Mouse (Mus musculus) right cerebral cortex, adult 18-20 months (tissue): ENCODE measurements around the gene Adam12.

Experiments used
- DNase-seq: peaks from one replicate; pipeline ENCODE4 v3.0.0; 2022; ENCODE audit warnings: mixed read lengths

Adam12 gene

DNA sequence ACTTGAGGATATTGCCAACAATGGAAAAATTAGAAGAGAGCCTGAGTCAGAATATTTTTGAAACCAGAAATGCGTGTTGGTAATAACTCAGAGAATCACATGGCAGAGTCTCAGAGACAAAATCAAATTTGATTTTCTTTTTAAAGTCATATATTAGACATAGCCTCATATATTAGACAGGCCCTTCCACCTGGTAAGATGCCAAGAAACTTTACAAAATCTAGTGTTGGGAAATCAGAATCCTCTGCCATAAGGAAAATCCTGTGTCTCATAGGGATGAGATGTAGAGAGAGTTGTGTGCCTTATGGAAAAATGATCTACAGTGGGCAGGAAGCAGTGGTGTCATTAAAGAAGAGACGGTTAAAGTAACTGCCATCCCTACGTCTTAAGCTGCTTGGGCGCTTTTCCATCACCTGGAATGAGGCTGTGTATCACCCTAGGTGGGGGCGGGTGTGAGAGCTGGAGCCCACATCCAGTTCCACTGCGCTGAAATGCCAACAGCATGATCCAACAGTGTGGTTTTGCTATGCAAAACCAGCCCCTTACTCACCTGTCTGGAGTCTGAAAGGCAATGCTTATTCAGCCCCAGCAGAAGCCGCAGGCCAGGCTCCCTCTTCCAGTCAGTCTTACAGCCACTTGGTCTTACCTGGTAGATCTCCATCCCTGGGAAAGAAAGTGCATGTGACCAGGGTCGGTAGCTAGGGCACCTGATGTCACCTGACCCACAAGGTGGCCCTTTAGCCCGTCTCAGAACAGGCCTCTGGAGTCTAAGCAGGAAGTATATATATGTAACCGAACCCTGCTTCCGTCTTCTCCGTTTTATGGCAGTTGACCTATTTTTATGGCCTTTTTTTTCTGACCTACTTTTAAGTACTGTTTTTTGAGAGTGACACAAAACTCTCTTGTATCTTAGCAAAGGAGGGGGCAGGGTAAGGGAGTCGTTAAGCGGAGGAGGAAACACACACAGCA lies at the start of gene Adam12:
Gene Adam12 (minus strand): TSS at position 769 of the 969 bp plus-strand sequence.
- DNase-seq, result no peak

DNA sequence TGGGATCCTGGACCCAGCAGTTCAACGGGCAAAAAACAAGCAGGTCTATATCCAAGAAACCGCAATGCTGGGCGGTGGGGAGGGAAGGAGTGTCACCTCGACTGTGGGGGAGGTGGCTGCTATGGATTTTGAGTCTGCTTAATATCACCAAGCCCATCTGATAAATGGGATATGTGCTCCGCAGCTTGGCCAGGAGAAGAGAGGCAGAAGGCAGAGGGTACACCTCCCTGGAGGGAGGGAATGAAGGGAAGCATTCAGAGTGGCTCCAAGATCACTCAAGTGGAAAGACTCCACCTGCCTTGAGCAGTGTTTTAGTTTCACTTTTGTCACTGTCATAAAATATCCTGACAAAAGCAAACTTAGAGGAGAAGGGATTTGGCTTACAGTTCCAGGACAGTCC lies 41.0 kb upstream of the Adam12 start:
- no peak for DNase-seq

DNA sequence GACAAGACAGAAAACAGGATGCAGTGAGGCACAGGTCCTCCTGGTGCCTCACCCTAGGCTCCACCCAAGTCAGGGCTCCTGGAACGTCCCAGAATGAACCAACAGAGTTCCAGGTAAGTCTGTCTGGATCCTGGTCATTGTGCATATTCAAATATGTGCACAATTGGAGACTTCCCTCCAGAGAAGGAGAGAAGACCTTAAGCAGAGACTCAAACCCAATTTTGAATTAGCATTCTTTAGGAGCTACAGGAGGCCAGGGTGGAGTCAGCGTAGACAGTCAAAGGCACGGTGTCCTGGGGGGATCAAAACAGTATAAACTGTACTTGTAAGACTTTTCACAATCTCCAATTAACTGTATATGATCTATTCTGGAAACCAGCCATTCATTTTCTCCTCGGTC lies 40.5 kb upstream of the Adam12 start:
- DNase-seq, result no peak

DNA sequence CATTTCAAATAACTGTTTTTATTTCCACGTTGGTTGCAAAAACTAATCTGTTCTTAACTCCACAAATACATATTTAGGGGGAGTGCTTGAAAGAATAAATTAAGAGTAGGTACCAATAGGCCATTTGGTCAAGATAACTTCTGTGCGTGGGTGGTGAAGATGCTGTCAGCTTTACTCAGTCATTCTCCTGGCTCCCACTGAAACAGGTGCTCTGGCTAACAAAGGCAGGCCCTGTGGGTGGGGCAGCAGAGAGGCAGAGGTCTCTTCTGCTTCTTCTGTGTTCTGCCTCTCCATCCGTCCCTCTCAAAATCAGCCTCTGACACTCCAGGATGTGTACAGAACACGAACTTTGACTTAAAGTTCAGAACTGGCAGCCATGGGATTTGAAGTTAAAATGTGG lies 33.8 kb upstream of the Adam12 start:
- DNase-seq, result no peak

DNA sequence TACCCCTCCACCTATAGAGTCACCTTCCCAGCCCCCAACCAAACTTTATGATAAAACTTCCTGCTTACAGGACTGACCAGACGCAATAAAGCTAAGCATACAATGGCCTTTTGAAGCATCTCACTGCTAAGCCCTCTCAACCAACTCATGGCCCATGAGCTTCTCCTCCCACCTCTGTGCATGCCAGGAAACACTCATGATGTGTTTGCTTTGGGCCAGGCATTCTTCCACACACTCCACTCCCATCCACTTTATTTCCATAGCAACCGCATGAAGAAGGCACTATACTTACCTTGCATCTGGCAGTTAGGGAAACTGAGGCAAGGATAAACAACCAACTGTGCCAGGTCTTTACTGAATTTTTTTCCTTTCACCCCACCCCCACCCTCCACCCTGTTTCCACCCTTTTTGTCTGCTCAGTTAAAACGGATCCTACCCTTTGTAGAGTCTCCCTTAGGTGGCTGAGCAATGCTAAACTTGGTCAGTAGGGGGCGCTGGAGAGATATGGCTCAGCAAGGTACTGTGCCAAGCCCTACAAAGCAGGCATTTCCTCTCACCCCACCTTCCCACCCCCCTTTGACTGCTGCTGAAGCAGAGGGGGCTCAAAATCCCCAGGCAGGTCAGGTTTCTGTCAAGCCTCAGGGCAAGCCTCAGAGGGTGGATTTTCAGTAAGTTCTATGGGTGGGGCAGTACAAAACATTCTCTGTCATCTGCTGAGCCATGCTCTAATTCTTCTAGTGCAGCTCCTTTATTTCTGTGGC lies 31.4 kb upstream of the Adam12 start:
- DNase-seq, result peak; percentile 55

DNA sequence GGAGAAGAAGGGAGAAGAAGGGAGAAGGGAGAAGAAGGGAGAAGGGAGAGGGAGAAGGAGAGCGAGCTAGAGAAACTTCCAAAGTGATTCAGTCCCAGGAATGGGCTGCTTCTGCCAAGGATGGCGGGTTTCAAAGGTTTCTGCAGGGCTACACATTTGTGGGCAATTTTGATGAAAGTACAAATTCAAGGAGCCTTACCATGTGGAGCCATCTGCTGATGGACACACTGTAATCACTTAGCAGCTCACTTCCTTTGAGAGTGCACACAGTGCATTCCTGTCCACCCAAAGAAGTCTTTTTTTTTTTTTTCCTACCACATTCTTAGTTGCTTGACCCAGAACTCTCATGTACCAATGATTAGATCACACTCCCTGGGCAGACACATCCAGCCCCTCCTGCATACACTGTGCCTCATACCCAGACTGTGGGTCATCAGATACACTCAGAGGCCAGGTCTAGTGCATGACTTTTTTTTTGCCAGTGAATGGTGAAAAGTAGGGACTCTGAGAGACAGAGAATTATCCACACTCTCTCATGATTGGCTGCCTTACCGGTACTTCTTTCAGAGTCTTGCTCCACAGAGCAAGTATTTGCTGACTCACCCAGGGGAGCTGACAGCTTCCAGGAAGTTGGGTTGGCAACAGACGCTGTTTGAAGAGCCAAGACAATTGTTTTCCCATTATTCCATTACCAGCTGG lies 29.2 kb upstream of the Adam12 start:
- peak; percentile 11 for DNase-seq

DNA sequence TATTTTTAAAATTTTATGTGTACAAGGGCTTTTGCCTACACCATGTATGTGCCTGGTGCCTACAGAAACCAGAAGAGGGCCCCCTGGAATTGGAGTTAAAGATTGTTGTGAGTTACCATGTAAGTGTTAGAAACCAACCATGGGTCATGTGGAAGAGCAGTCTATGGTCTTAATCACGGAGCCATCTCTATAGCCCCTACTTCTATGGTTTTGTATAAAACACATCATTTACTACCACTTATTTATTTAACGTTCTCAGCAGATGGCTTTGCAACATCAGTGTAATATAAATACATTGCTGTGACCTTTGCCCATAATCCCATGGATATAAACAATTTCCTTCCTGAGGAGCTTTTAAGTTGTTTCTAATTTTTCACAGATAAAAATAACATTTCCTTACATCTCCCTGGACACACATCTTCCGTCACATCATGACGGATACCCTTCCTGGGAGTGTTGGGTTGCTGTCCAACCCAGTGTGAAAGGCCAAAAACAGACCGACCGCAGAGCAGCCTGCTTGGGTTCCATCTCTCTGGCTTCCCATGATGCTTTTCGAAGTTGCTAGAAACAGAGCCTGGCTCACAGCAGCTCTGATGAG lies 18.4 kb upstream of the Adam12 start:
- no peak for DNase-seq

DNA sequence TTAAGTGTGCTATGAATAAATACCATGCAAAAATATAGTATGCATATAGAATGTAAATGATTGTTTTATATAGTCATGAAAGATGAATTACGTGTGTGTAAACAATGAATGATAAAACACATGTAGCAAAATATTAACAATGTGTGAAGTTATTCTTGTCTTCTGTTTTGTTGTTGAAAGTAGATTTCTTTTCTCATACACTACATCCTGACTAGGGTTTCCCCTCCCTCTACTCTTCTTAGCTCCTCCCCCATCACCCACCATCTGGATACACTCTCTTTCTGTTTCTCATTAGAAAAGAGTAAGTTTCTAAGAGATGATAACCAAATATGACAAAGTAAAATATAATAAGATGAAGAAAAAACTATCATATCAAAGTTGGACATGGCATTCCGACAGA lies 16.1 kb upstream of the Adam12 start:
- DNase-seq, result no peak

DNA sequence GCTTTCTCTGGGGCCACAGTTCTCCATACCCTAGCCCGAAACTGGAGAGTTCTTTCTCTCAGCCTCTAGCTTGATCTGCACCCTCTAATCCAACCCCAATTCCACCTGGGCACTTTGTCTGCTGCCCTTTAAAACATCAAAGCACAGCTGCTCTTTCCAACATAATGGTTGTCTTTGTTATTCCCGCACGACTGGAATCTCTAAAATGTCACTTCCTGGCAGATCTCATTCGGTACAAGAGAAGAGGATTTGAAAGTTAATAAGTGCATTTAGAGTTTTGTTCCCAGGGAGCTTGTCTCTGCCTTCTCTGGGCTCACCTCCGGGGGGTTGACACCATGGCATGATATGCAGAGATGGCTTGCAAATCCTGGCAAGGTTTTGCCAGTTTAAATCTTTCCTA lies 14.7 kb upstream of the Adam12 start:
- DNase-seq, result no peak

DNA sequence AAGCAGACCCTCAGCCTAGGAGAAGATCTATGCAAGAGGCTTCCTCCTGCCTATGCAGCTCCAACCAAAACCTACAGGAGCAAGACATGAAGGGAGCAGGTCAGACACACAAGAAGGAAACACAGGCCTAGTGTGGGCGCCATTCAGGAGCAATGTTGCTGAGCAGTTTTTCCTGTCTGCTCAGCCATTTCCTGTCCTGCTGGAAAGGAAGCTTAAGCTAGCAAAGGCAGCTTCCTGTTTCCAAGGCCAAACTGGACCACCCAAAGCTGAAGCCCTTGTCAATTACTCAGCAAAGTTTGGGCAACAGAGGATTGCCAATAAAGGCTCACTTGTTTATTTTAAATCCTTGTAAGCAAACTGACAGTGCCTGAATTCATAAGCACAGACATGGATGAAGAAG lies 10.8 kb upstream of the Adam12 start:
- no peak for DNase-seq

DNA sequence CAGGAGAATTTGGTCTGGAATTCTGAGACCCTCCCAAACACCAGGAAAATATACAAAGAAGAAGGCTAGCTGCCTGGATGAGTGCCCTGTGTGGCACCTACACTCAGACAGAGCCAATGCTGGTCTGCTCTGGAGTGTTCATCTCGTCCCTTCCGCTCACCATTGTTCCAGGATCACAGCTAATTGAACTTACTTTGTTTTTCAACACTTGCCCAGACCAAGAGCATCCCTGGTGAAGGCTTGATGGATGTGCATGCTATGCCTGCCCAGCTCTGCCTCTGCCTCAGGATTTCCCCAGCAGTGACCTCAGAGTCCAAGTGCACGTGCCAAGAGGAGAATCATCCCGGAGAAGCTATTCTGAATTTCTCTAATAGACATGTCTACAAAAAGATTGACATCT lies 9.3 kb upstream of the Adam12 start:
- DNase-seq, result no peak

DNA sequence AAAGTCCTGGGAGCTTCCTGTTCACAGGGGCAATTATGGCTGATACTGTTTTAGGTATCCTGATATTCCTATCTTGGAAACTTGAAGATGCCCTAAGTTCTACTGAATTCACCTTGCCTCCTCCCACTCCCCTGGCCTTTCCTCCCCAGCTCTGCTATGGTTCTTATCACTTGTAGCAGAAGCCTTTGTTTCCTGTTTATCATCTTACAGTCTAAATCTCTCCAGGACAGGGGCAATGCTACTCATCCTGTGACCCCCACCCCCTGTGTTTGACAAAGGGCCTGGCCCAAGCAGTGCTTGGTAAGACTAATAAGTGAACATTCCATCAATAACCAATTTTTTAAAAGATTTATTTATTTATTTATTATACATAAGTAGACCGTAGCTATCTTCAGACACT lies 8.6 kb upstream of the Adam12 start:
- no peak for DNase-seq

DNA sequence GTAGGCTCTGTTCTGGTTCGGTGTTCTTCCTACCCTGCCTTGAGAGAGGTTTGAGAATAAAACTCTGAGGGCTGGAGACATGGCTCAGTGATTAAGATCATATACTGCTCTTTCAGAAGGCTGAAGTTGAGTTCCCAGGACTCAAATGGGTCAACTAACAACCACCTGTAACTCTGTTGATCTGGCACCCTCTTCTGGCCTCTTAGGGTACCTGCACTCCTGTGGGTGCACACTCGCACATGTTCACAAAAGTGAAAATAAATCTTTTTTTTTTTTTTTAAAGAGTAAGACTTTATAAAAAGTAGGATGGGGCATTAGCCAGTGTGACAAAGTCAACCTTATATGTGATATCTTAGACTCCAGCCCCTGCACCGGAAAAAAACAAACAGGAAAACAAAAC lies 6.9 kb upstream of the Adam12 start:
- no peak for DNase-seq

DNA sequence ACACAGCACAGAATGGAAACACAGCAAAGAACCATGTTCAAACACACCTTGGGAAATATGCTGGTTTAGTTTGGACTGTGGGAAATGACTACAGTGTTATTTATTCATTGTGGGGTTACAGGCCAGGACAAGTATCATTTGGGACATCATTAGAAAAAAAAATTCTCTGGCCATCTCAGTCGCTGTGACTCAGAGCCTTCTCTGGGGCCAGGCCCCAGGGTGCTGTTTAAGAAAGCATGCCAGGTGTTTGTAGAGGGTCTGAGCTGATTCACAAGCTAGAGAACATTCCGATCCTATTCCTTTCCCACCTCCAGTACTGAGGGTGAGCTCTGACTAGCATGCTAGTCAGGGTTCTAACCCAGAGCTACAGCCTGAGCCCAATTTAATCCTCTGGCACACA lies 5.4 kb upstream of the Adam12 start:
- no peak for DNase-seq

DNA sequence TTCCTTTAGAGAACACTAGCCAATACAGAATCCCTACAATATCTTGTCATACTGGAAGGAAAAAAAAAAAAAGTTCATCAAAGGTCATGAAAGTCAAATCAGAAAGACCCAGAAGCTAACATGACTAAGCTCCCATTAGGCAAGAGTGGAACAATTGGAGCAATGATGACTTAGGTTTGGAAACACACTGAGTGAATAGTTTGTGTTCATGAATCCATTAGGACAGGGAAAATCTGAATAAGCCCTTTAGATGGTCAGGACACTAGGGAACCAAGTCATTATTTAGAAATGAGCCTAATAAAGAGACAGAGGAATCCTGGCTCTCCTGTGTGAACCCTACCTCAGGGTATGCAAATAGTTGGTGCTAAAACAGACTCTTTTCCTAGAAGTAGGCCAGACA lies 4.8 kb upstream of the Adam12 start:
- no peak for DNase-seq

DNA sequence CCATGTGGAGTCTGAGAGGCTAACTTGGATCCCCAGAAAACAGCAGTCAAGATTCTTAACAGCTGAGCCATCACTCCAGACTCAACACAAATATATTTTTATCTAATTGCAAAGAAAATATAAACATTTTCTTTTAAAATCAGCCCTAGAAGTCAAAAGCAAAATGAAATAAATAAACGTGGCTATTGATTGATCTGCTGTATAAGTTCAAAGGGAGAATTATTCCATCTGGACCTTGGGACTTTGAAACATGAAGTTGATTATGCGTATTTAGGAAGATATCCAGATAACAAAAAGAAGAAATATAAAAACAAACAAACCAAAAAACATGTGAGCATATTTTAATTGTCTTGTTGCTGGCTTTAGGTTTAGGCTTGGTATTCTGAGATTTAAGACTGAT lies 3.6 kb upstream of the Adam12 start:
- DNase-seq, result no peak

DNA sequence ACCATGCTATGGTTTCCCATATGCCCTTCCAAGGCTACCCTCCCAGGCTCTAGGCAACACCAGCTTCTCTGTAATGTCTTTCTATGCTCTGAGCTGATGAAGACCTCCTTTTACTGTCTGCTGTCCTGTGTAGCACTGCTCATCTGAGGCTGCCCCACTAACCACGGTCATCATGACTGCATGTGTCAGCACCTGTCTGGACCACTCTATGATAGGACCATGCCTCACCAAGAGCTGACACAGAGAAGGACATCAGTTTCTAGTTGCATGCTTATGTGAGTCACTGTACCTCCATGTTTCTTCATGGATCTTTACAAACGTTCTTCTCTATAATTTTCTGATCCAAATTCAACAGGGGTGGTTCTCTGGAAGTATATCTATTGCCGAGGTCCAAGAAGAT lies 1.2 kb downstream of the Adam12 start:
- DNase-seq, result no peak

DNA sequence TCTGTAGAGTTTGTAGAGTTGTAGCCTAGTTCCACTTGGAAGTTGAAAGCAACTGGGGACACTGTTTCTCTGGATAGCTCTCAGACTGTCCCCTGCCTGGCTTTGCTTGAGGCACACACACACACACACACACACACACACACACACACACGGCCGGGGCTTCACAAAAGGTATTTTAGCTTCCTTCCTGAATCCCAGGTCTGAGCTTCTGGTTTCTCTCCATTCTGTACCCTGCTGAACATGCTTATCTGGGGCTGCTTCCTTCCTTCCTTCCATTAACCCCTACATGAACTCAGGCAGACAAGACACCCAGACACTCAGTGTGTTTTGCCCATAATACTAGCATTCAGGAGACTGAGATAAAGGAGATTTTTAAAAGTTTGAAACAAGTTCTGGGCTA lies 2.0 kb downstream of the Adam12 start:
- DNase-seq, result no peak

DNA sequence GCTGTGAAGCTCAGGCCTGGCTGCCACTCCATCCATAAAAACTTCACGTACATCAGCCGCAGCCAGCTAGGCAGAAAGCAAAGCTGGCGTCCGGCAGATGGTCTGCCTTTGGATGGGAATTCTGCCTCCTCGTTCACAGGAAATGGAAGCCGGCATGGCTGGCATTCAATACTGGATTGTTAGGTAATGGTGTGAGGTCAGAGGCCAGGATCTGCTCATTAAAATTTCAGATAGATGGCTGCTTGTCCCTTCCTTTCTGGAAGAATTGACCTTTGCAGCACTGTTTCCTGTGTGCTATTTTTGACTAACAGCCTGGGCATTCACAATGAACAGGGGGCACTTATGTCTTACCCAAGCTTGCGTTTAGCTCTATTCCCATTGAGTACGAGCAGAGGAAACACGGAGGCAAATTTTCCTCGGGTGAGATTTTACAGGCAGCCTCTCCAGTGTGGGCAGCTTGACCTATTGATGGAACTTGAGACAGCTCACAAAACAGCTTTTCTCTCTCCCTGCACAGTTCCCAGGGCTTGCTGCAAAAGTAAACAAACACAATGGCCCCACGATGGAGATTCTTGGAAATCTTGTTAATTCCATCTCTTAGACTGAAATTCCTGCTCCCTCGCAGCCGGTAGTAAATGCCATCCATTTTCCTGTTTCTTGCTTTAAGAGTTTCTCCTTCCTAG lies 4.0 kb downstream of the Adam12 start:
- no peak for DNase-seq

DNA sequence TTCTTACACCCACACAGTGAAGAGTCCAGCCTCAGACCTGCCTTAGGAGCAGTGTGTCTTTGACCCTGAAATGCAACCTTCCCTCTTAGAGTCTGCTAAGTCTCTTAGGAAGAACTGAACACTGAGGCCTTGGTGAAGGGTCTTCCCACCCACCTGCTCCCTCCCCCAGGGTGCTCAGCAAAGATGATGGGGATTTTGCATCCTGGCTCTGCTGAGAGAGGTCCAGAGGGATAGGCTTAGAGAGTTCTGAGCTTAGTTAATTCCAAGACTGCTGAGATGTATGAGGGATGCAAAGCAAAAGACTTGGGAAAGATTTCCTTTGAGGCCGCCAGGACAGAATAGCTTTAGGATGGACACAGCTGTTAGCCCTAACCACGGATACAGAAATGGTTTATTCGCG lies 4.8 kb downstream of the Adam12 start:
- DNase-seq, result no peak

DNA sequence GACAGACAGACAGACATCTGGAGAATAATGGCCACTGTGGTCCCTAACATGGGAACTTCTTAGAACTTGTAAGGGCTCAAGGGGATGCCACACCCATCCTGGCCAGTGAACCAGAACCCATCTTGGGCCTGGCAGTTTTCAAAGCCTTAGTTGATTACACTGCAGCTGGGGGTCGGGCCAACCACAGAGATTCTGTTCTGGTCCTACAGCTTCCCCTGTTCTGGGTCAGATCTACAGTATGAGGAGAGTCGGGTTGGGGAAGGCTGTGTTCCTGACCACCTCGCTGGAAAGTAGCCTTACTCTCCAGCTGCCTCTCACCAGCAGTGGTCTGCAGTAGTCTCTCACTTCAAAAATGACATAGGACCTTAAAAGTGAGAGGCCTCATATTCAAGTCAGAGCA lies 5.7 kb downstream of the Adam12 start:
- DNase-seq, result no peak
